Mouse (Mus musculus) ZHBTc4 (cell line): ENCODE results near the gene Arhgap15.

Source experiments
- DNase-seq: peaks from one replicate; pipeline ENCODE4 v3.0.0-alpha.2; 2011; ENCODE audit warnings: low read depth, low spot score

Arhgap15 gene

GRCm38 (mm10) chr2:43923863-43924340, 175.3 kb downstream of the Arhgap15 start:
- DNase-seq, result no peak

- peak; percentile 82 for DNase-seq
Measured at GRCm38 (mm10) chr2:43931687-43932086, 183.1 kb downstream of the Arhgap15 start.

- no peak for DNase-seq
Measured at GRCm38 (mm10) chr2:43939196-43939595, 190.6 kb downstream of the Arhgap15 start.

DNA sequence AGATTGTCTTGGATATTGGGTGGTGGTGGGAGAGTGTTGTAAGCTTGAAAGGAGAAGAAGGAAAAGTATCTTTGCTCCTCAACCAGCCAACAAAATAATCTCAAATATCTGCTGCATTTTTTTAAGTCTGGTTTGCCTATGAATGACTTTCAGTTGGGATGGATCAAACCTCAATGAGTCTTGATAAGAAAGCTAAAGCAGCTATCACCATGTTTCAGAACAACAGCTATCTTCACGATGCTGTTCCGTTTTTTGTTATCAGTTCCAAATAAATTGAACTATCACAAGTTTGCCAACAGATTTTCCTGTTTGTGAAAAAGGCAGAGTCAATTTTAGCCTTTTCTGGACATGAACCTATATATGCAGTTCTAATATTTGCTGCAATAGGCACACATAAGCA, 197.1 kb downstream of the Arhgap15 start:
- DNase-seq, result no peak

- no peak for DNase-seq
Measured at GRCm38 (mm10) chr2:43949775-43950492, 201.3 kb downstream of the Arhgap15 start.

DNA sequence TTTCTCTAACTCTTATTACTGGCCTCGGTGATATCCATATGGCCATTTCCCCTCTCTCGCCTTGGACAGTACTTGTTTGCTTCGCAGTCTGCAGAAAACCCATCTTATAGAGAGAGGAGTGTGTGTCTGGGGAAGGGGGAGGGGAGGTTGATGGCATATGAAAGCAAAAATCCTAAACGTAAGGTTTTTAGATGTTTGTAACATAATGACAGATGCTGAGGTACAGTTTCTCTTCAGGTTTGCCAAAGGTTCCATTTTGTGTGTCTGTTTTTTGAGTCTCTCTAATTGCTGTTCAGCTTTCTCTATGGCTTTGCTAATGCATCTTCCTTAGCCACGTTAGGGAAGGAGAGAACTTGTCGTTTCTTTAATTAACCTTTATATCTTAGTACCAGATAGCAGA, 202.1 kb downstream of the Arhgap15 start:
- no peak for DNase-seq

GRCm38 (mm10) chr2:43959189-43959588, 210.6 kb downstream of the Arhgap15 start:
- DNase-seq, result no peak

- no peak for DNase-seq
Measured at GRCm38 (mm10) chr2:43962466-43962865, 213.8 kb downstream of the Arhgap15 start.

- DNase-seq, result no peak
Measured at GRCm38 (mm10) chr2:43968581-43968980, 220.0 kb downstream of the Arhgap15 start.

DNA sequence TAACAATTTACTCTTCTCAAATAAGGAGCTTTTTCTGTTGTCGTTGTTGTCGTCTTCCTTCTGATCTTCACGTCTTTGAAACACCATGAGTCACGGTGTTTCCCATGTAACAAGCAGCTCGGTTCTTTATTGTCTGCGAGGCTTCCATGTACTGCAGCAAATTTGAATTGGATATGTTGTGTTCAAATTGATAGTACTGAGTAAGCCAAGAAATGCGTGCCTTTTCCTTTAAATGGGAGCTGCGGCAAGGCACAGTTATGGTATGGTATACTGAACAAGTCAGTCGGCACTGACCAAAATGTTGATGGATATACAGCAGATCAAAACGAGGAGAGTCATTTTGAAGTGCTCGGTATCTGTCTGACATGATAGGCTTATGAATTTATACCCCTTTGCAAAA, 229.1 kb downstream of the Arhgap15 start:
- no peak for DNase-seq

- DNase-seq, result no peak
Measured at GRCm38 (mm10) chr2:43978177-43979013, 229.8 kb downstream of the Arhgap15 start.

GRCm38 (mm10) chr2:43986066-43986465, 237.4 kb downstream of the Arhgap15 start:
- DNase-seq, result no peak

DNA sequence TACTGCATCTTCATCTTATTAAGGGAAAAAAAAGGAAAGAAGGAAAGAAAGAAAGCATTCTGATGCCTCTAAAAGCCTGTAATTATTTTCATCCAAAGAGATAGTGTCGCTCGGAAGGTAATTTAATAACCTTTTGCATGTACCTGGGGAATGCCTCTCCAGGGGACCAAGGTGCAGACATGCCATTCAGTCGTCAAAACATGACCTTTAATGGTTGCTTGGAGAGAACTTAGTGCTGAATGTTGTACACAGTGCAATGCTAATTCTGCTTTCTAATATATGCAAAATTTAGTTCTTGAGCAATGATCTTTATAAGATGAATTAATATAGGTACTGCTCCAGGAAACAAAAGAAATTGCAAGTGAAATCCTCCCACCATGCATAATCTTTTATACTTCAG, 239.3 kb downstream of the Arhgap15 start:
- DNase-seq, result no peak

- no peak for DNase-seq
Measured at GRCm38 (mm10) chr2:43989850-43990249, 241.2 kb downstream of the Arhgap15 start.

DNA sequence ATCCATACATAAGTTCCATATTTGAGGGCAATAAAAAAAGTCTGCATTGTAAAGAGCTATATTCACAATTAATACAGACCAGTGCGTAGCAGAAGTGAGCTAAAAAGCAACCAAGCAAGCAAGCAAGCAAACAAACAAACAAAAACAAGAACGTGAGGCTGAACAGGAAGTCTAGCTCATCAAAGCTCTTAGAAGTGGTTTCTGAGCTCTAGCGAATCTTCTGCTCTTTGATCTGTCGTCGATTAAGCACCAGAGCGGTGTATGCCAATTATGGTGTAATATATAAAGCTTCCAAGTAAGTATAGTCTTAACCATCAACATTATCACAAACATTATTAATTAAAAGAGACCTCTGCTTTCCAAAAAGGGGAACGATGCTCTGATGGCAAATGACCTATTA, 243.9 kb downstream of the Arhgap15 start:
- DNase-seq, result no peak

DNA sequence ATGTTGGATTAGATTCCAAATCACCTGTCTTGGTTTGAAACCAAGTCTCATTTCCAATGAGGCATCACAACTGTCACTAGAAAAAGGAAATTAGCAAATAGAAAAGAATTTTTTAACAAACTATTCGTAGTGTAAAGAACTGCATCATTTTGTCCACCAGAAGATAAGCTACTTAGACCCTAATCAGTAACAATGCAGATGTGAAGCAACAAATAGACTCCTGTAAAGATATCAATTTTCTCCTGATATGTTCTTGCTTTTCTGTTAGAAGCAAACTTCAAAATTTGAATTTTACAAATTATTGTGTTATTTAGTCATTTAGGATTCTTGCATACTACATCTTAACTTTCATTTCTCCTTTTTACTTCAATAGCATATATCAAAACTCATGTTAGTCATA, 253.8 kb downstream of the Arhgap15 start:
- no peak for DNase-seq

DNA sequence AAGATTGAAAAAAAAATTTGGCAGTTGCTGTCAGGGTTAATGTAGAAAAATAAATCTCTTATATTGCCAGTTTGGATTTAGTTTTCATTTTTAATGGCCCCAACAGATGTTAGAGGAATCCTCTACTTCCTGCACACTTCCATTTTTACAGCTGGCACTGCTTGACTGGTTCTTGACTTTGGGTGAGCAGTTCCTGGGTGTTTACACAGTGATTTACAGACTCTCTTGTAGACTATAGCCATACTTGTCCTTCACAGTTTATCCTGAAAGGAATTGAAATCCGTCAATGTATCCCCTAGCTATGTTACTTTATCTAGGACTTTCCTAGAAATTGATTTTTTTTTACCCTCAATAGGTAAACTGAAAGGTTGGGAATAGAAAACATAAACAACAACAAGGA, 261.6 kb downstream of the Arhgap15 start:
- no peak for DNase-seq

- no peak for DNase-seq
Measured at GRCm38 (mm10) chr2:44013388-44013787, 264.8 kb downstream of the Arhgap15 start.

DNA sequence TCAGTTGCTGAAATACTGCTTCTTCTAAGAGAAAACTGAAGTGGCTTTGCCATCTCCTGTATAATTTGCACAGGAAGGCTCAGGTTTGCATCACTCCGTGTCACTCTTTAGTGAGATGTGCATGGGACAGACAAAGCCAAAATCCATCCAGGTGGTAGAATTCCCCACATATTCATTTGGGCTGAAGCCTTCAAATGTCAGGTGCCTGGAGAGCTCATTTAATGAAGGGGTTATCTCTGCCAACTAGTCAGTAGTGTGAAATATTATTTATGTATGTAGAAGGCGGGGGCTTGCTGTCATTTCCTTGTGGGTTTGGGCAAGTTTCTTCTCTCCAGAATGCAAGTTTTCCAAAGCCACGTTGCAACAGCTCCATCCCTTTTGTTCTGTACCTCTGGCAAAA, 268.1 kb downstream of the Arhgap15 start:
- no peak for DNase-seq

- DNase-seq, result no peak
Measured at GRCm38 (mm10) chr2:44017405-44018026, 268.9 kb downstream of the Arhgap15 start.

- no peak for DNase-seq
Measured at GRCm38 (mm10) chr2:44018033-44018432, 269.4 kb downstream of the Arhgap15 start.

DNA sequence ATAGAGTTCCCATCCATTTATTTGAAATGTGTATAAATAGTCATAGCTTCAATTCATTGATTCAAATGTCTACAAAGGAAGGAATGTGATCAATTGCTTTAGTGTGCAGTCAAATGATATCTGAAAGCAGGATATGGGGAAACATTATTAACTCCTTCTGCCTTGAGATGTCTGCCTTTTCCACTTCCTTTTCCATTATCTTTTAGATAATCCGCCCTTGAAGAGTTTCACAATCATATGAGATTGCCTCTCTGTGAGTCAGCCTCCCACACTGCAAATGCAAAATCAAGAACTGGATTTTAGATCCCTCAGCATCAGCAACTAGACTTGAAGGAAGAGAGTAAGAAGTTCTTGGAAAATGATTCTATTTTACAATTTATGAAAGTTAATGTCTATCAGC, 276.1 kb downstream of the Arhgap15 start:
- DNase-seq, result no peak
